Mouse (Mus musculus) heart, embryonic 11.5 days (tissue): ENCODE measurements at regions not wholly inside any gene's neighbourhood (a gene's known extent, or its start where the extent isn't known, plus 50 kb on each side); places are given as distances from the start of the nearest gene placed in this dataset.

Experiments
- ATAC-seq: fragments of 200-750 bp; cut with Nextera tagmentation; replicated peaks from 2 replicates; pipeline ENCODE4 v1.8.0; 2017; ENCODE audit warnings: moderate library complexity; ENCODE audit not compliant: insufficient number of reproducible peaks, low FRiP score, low TSS enrichment
- H3K27ac ChIP-seq: fragments of 300-500 bp; sonication (generic); 2 replicates; pipeline ENCODE4 v1.5.1; 2014; ENCODE audit warnings: mild to moderate bottlenecking, low read depth, low read length
- H3K27me3 ChIP-seq: fragments of 300-500 bp; sonication (generic); 2 replicates; pipeline ENCODE4 v1.6.1; 2014; ENCODE audit warnings: mild to moderate bottlenecking, low read length, mixed read lengths; ENCODE audit not compliant: control insufficient read depth, insufficient read depth
- H3K36me3 ChIP-seq: fragments of 300-500 bp; sonication (generic); 2 replicates; pipeline ENCODE4 v1.6.1; 2014; ENCODE audit warnings: mild to moderate bottlenecking, low read length, moderate library complexity, mixed read lengths; ENCODE audit not compliant: control insufficient read depth, insufficient read depth
- H3K4me1 ChIP-seq: fragments of 300-500 bp; sonication (generic); 2 replicates; pipeline ENCODE4 v1.6.1; 2014; ENCODE audit warnings: low read length; ENCODE audit not compliant: control insufficient read depth, insufficient read depth
- H3K4me2 ChIP-seq: fragments of 300-500 bp; sonication (generic); 2 replicates; pipeline ENCODE4 v1.6.1; 2014; ENCODE audit warnings: mild to moderate bottlenecking, moderate library complexity
- H3K4me3 ChIP-seq: fragments of 300-500 bp; sonication (generic); 2 replicates; pipeline ENCODE4 v1.5.1; 2014; ENCODE audit warnings: low read depth, low read length
- H3K9ac ChIP-seq: fragments of 300-500 bp; sonication (generic); 2 replicates; pipeline ENCODE4 v1.6.1; 2014; ENCODE audit warnings: mild to moderate bottlenecking, low read depth, low read length, moderate library complexity
- H3K9me3 ChIP-seq: fragments of 300-500 bp; sonication (generic); replicated peaks from 2 replicates; pipeline ENCODE4 v1.6.1; 2016; ENCODE audit warnings: low read length; ENCODE audit not compliant: control insufficient read depth
- WGBS: fragments of 180-500 bp; shearing (Covaris S2); extraction: QIAGEN DNeasy Blood & Tissue Kit; methylation state at CpG from one replicate; pipeline ENCODE4 v1.1.7; 2014; ENCODE audit not compliant: insufficient replicate concordance; 5-methylcytosine and 5-hydroxymethylcytosine counted together

- WGBS: 78% methylated on average over 3 of the region's 3 CpGs
- no peak overlapping the region for H3K27ac ChIP-seq
- ATAC-seq: no peak
Observed at GRCm38 (mm10) chr14:16178227-16178626, 70.9 kb upstream of the Ngly1 start.

DNA sequence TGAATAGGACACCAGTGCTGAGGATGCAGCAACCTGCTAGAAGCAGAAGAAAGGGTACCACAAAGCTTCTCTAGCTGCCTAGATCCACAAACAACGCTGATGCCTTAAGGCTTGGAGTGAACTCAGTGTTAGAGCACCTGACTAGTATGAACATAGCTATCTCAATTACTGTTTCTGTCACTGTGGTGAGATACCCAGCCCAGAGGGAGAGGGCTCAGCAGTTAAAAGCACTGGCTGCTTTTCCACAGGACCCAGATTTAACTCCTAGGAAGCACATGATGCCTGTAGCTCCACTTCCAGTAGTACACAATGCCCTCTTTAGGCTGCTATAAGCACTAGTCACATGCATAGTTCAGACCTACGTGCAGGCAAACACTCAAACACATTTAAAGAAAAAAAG, 67.3 kb upstream of the Ngly1 start:
- Histone ChIP-seq H3K9me3 (no peaks in the 10 kb centered on the region), H3K4me2 (no peak overlapping the region), H3K27ac (no peak overlapping the region), H3K4me1 (no peaks in the 10 kb centered on the region), H3K27me3 (no peaks in the 10 kb centered on the region), H3K9ac (no peak overlapping the region), H3K36me3 (no peaks in the 10 kb centered on the region), H3K4me3 (no peak overlapping the region)
- ATAC-seq: no peak
- WGBS: 77% methylated on average over 2 of the region's 2 CpGs

More at GRCm38 (mm10) chr14:16178227-16178626, 70.9 kb upstream of the Ngly1 start:
- Histone ChIP-seq H3K4me2 (no peak overlapping the region), H3K36me3 (no peaks in the 10 kb centered on the region), H3K9me3 (no peaks in the 10 kb centered on the region), H3K4me3 (no peak overlapping the region), H3K27me3 (no peaks in the 10 kb centered on the region), H3K9ac (no peak overlapping the region), H3K4me1 (no peaks in the 10 kb centered on the region)

DNA sequence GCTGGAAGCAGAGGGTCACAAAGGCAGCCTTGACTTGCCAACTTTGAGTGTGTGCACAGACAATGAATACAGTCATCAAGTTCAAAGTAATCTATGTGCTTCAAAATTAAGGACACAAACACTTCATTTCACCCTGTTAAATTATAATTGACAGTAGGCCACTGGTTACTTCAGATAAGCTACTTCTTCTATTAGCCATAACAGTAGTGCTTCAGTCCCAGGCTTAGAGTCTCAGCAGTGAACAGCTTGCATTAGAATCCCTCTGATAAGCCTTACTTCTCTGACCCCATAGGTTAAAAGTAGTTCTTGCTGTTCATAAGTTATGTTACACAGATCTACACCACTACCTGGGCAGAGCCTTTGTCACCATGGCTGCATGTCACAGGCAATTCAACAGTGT, 63.8 kb upstream of the Ngly1 start:
- no peaks in the 10 kb centered on the region for H3K36me3 ChIP-seq
- H3K9me3 ChIP-seq: no peaks in the 10 kb centered on the region
- no peak overlapping the region for H3K9ac ChIP-seq
- H3K27me3 ChIP-seq: no peaks in the 10 kb centered on the region
- no peak overlapping the region for H3K4me2 ChIP-seq
- no peak overlapping the region for H3K27ac ChIP-seq
- H3K4me3 ChIP-seq: no peak overlapping the region
- H3K4me1 ChIP-seq: no peaks in the 10 kb centered on the region
- ATAC-seq: no peak
